Mouse (Mus musculus) MEL (cell line): ENCODE measurements at regions not wholly inside any gene's neighbourhood (a gene's known extent, or its start where the extent isn't known, plus 50 kb on each side); places are given as distances from the start of the nearest gene placed in this dataset.

Source experiments
- DNase-seq: peaks from one replicate; pipeline ENCODE4 v3.0.0; 2011; ENCODE audit warnings: low read depth, low spot score
- H3K27ac ChIP-seq: 2 replicates; pipeline ENCODE4 v1.5.1; 2012; ENCODE audit warnings: low read depth, mild to moderate bottlenecking, control low read depth, low read length, moderate library complexity; ENCODE audit not compliant: control insufficient read depth
- H3K27me3 ChIP-seq, 2 experiments: fragments of 150-350 bp in 1 of 2; sonication (generic) in 1 of 2; 2 replicates each; pipeline ENCODE4 v1.6.1; 2012; ENCODE audit warnings: low read length in 2 of 2, mild to moderate bottlenecking in 2 of 2, improper control_type of control experiment in 1 of 2, moderate library complexity in 1 of 2; ENCODE audit not compliant: insufficient read depth in 2 of 2, control insufficient read depth in 1 of 2
- H3K36me3 ChIP-seq, 2 experiments: 2 replicates each; pipeline ENCODE4 v1.6.1; 2012 to 2014; ENCODE audit warnings: low read length in 2 of 2, improper control_type of control experiment in 1 of 2, inconsistent platforms in 1 of 2, mild to moderate bottlenecking in 1 of 2; ENCODE audit not compliant: insufficient read depth in 2 of 2, control insufficient read depth in 1 of 2
- H3K4me1 ChIP-seq, 2 experiments: fragments of 150-350 bp in 1 of 2; sonication (generic) in 1 of 2; 2 replicates each; pipeline ENCODE4 v1.6.1; 2012; ENCODE audit warnings: low read length in 2 of 2, improper control_type of control experiment in 1 of 2, mild to moderate bottlenecking in 1 of 2; ENCODE audit not compliant: insufficient read depth in 2 of 2, control insufficient read depth in 1 of 2
- H3K4me3 ChIP-seq, 2 experiments: fragments of 150-350 bp in 1 of 2; sonication (generic) in 1 of 2; 2 replicates each; pipeline ENCODE4 v1.5.1; 2012; ENCODE audit warnings: low read depth in 2 of 2, low read length in 2 of 2, mild to moderate bottlenecking in 2 of 2, moderate library complexity in 2 of 2, control low read depth in 1 of 2, improper control_type of control experiment in 1 of 2; ENCODE audit not compliant: control insufficient read depth in 1 of 2, insufficient read depth in 1 of 2
- H3K79me2 ChIP-seq: 2 replicates; pipeline ENCODE4 v1.6.1; 2012; ENCODE audit warnings: mild to moderate bottlenecking, low read length, moderate library complexity; ENCODE audit not compliant: control insufficient read depth, poor library complexity, insufficient read depth
- H3K9ac ChIP-seq: 2 replicates; pipeline ENCODE4 v1.6.1; 2012; ENCODE audit warnings: low read depth, mild to moderate bottlenecking, control low read depth, low read length, moderate library complexity; ENCODE audit not compliant: control insufficient read depth, poor library complexity, severe bottlenecking
- H3K9me3 ChIP-seq: fragments of 150-350 bp; sonication (generic); replicated peaks from 2 replicates; pipeline ENCODE4 v1.6.1; 2012; ENCODE audit warnings: mild to moderate bottlenecking, low read length, improper control_type of control experiment, moderate library complexity; ENCODE audit not compliant: insufficient read depth
- BHLHE40 ChIP-seq: IDR thresholded peaks from 2 replicates; pipeline ENCODE4 v1.6.1; 2012; ENCODE audit warnings: low read depth, mild to moderate bottlenecking, inconsistent platforms, low read length, improper control_type of control experiment, borderline replicate concordance
- CHD1 ChIP-seq: IDR thresholded peaks from 2 replicates; pipeline ENCODE4 v1.6.1; 2012; ENCODE audit warnings: low read depth, mild to moderate bottlenecking, inconsistent platforms, low read length, improper control_type of control experiment
- CTCF ChIP-seq, 3 experiments: IDR thresholded peaks in 2 of 3; conservative IDR thresholded peaks in 1 of 3; 2 replicates each; pipeline ENCODE4 v1.5.1; 2011 to 2012; ENCODE audit warnings: low read length in 3 of 3, low read depth in 2 of 3, mild to moderate bottlenecking in 2 of 3, improper control_type of control experiment in 1 of 3, inconsistent platforms in 1 of 3, mixed read lengths in 1 of 3, moderate library complexity in 1 of 3; ENCODE audit not compliant: control insufficient read depth in 1 of 3, insufficient read depth in 1 of 3, poor library complexity in 1 of 3, severe bottlenecking in 1 of 3
- E2F4 ChIP-seq: IDR thresholded peaks from 2 replicates; pipeline ENCODE4 v1.6.1; 2011; ENCODE audit warnings: low read depth, low read length, improper control_type of control experiment, borderline replicate concordance
- ELF1 ChIP-seq: IDR thresholded peaks from 2 replicates; pipeline ENCODE4 v1.6.1; 2014; ENCODE audit warnings: low read depth, mild to moderate bottlenecking, inconsistent platforms, low read length, improper control_type of control experiment, moderate library complexity
- ETS1 ChIP-seq: IDR thresholded peaks from 2 replicates; pipeline ENCODE4 v1.6.1; 2012; ENCODE audit warnings: low read depth, mild to moderate bottlenecking, inconsistent platforms, low read length, improper control_type of control experiment, moderate library complexity
- GATA1 ChIP-seq: IDR thresholded peaks from 2 replicates; pipeline ENCODE4 v1.6.1; 2011; ENCODE audit warnings: low read depth, low read length, improper control_type of control experiment
- KAT2A ChIP-seq: conservative IDR thresholded peaks from 2 replicates; pipeline ENCODE4 v1.6.1; 2012; ENCODE audit warnings: low read depth, low read length, improper control_type of control experiment, inconsistent platforms
- MAX ChIP-seq: IDR thresholded peaks from 2 replicates; pipeline ENCODE4 v1.6.1; 2011; ENCODE audit warnings: low read length, improper control_type of control experiment
- MEF2A ChIP-seq: IDR thresholded peaks from 2 replicates; pipeline ENCODE4 v1.6.1; 2014; ENCODE audit warnings: low read depth, mild to moderate bottlenecking, inconsistent platforms, low read length, improper control_type of control experiment; ENCODE audit not compliant: poor library complexity, insufficient replicate concordance, severe bottlenecking; ENCODE audit errors: extremely low read depth
- MYB ChIP-seq: IDR thresholded peaks from 2 replicates; pipeline ENCODE4 v1.6.1; 2011; ENCODE audit warnings: mild to moderate bottlenecking, low read depth, low read length, improper control_type of control experiment
- POLR2A ChIP-seq, 2 experiments: IDR thresholded peaks; 2 replicates each; pipeline ENCODE4 v1.6.1; 2011 to 2012; ENCODE audit warnings: low read length in 2 of 2, mild to moderate bottlenecking in 2 of 2, control low read depth in 1 of 2, improper control_type of control experiment in 1 of 2, low read depth in 1 of 2, moderate library complexity in 1 of 2; ENCODE audit not compliant: control insufficient read depth in 1 of 2, insufficient read depth in 1 of 2, poor library complexity in 1 of 2
- POLR2AphosphoS2 ChIP-seq: IDR thresholded peaks from 2 replicates; pipeline ENCODE4 v1.6.1; 2011; ENCODE audit warnings: low read length, improper control_type of control experiment
- RAD21 ChIP-seq: IDR thresholded peaks from 2 replicates; pipeline ENCODE4 v1.6.1; 2011; ENCODE audit warnings: mild to moderate bottlenecking, low read depth, low read length, improper control_type of control experiment
- SMC3 ChIP-seq: IDR thresholded peaks from 2 replicates; pipeline ENCODE4 v1.6.1; 2011; ENCODE audit warnings: low read depth, low read length, improper control_type of control experiment
- TAL1 ChIP-seq: IDR thresholded peaks from 2 replicates; pipeline ENCODE4 v1.6.1; 2012; ENCODE audit warnings: mild to moderate bottlenecking, inconsistent platforms, low read length, moderate library complexity, mixed read lengths
- TBP ChIP-seq: IDR thresholded peaks from 2 replicates; pipeline ENCODE4 v1.8.0; 2011; ENCODE audit warnings: low read depth, low read length, improper control_type of control experiment
- UBTF ChIP-seq: IDR thresholded peaks from 2 replicates; pipeline ENCODE4 v1.6.1; 2012; ENCODE audit warnings: low read depth, mild to moderate bottlenecking, inconsistent platforms, low read length, improper control_type of control experiment, moderate library complexity, borderline replicate concordance; ENCODE audit not compliant: insufficient read depth
- USF1 ChIP-seq: IDR thresholded peaks from 2 replicates; pipeline ENCODE4 v1.6.1; 2014; ENCODE audit warnings: low read depth, mild to moderate bottlenecking, inconsistent platforms, low read length, improper control_type of control experiment, moderate library complexity
- ZC3H11A ChIP-seq: IDR thresholded peaks from 2 replicates; pipeline ENCODE4 v1.6.1; 2012; ENCODE audit warnings: low read depth, mild to moderate bottlenecking, inconsistent platforms, low read length, improper control_type of control experiment
- ZKSCAN1 ChIP-seq: IDR thresholded peaks from 2 replicates; pipeline ENCODE4 v1.6.1; 2012; ENCODE audit warnings: low read depth, mild to moderate bottlenecking, inconsistent platforms, low read length, improper control_type of control experiment, moderate library complexity

DNA sequence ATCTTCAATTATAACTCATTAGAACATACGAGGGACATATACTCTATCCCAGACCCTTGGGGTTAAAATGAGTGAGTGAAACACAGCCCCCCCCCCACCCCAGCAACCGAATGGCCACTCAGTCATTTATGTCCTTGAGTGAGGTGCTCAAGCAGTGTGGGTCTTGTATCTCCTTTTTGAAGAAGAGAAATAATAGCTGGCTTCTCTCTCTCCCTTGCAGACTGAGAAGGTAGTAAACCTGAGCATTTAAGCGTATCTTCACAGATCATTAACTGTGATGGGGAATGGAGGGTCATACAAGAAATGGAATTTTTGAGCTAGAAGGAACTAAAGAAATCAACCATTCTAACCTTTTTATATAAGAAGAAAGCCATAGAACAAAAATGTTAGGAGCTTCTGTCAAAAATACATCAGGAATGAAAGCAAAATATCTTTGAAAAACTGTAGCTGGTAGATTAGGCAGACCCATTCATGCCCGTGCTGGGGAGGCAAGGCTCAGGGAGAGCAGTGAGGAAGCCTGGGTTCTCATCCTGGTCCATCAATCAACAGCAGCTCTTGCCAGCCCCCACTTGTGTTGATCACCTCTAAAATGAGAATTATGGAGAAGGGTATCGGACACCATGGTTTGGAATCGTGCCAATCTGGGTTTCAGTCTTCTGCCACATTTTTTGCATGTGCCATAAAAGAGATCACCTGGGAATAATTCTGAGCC lies 98.4 kb upstream of the Plxna2 start:
- Histone ChIP-seq H3K27ac (no peak overlapping the region), H3K36me3 (no peaks in the 10 kb centered on the region), H3K9me3 (no peaks in the 10 kb centered on the region), H3K9ac (no peak overlapping the region), H3K27me3 (no peaks in the 10 kb centered on the region), H3K79me2 (no peaks in the 10 kb centered on the region), H3K4me1 (no peaks in the 10 kb centered on the region), H3K4me3 (no peak overlapping the region)
- DNase-seq, result no peak
- TF ChIP-seq CTCF (IDR thresholded peaks at IDR 0.05 in 2 of 3, conservative IDR thresholded peaks at IDR 0.05 in 1 of 3; ENCODE audit: control insufficient read depth in 1 of 3, insufficient read depth in 1 of 3, low read depth in 2 of 3, low read length in 3 of 3, poor library complexity in 1 of 3, severe bottlenecking in 1 of 3), result no peak
- no peak for TF ChIP-seq ELF1
- no peak for TF ChIP-seq GATA1
- no peak for TF ChIP-seq MYB
- no peak for TF ChIP-seq POLR2A (IDR thresholded peaks at IDR 0.05; ENCODE audit: control insufficient read depth in 1 of 2, insufficient read depth in 1 of 2, low read depth in 1 of 2, low read length in 2 of 2, poor library complexity in 1 of 2)
- no peak for TF ChIP-seq ZKSCAN1
- TF ChIP-seq TAL1, result no peak
- TF ChIP-seq UBTF, result no peak
- TF ChIP-seq RAD21, result no peak
- TF ChIP-seq SMC3, result no peak
- TF ChIP-seq MEF2A, result no peak
- no peak for TF ChIP-seq CHD1
- no peak for TF ChIP-seq USF1
- TF ChIP-seq BHLHE40, result no peak
- no peak for TF ChIP-seq KAT2A
- no peak for TF ChIP-seq E2F4

GRCm38 (mm10) chr1:194516136-194516535 lies 101.9 kb upstream of the Plxna2 start:
- TF ChIP-seq MAX (no peak), POLR2AphosphoS2 (no peak), TBP (no peak), POLR2A (IDR thresholded peaks at IDR 0.05; ENCODE audit: control insufficient read depth in 1 of 2, insufficient read depth in 1 of 2, low read depth in 1 of 2, low read length in 2 of 2, poor library complexity in 1 of 2) (no peak), USF1 (no peak), CTCF (IDR thresholded peaks at IDR 0.05 in 2 of 3, conservative IDR thresholded peaks at IDR 0.05 in 1 of 3; ENCODE audit: control insufficient read depth in 1 of 3, insufficient read depth in 1 of 3, low read depth in 2 of 3, low read length in 3 of 3, poor library complexity in 1 of 3, severe bottlenecking in 1 of 3) (no peak), ETS1 (no peak), RAD21 (no peak), CHD1 (no peak), ZC3H11A (no peak), BHLHE40 (no peak)
- no peaks in the 10 kb centered on the region for H3K36me3 ChIP-seq
- no peaks in the 10 kb centered on the region for H3K79me2 ChIP-seq
- H3K4me3 ChIP-seq, result no peak overlapping the region
- H3K9ac ChIP-seq, result no peak overlapping the region
- no peaks in the 10 kb centered on the region for H3K27me3 ChIP-seq
- no peak for DNase-seq
- H3K9me3 ChIP-seq, result no peaks in the 10 kb centered on the region
- no peaks in the 10 kb centered on the region for H3K4me1 ChIP-seq
- H3K27ac ChIP-seq, result no peak overlapping the region
